Comparison of ENCODE assay signal across 5 mouse cellular contexts in genomic region chr3:61913186-61913585, GRCm38 (mm10).
A peak's percentile ranks its signal among the peaks of the same experiment; 100 is the strongest.
DNase-seq lines count a peak whose midpoint lies in the region; TF ChIP-seq lines count a peak whose summit lies in the region.
"Not testable (repeated sequence)": the region's sequence is repeated elsewhere in the genome, so short reads cannot be mapped to it uniquely, and the experiment has no call there.

No protein-coding gene starts in this region.

- TF ChIP-seq EP300 in ES-Bruce4 (IDR thresholded peaks at IDR 0.05; ENCODE audit: insufficient read depth, low read depth, low read length): not testable (repeated sequence)

- H3K27ac ChIP-seq in ES-Bruce4 (ENCODE audit: insufficient read depth, low read length) (peak overlapping the region; percentile 56; the same call in 1 of the 2 replicates), ES-E14 (ENCODE audit: insufficient read depth, low read depth, low read length, poor library complexity, severe bottlenecking) (peak overlapping the region; percentile 69)

- DNase-seq in ES-CJ7 (ENCODE audit: low read depth, low spot score): peak; percentile 75
- DNase-seq in ES-E14 (ENCODE audit: low read depth, low spot score): peak; percentile 2
- DNase-seq in R1 (ENCODE audit: low read depth, low spot score): peak; percentile 87
- peak; percentile 72 for DNase-seq in ZHBTc4 (ENCODE audit: low read depth, low spot score)

- in situ Hi-C loops in ES-E14 (cut with MboI; ENCODE audit: low sequenced_read_pairs in 2 of 2, unreplicated experiment in 2 of 2): not testable (repeated sequence)

- not testable (repeated sequence) for H3K9ac ChIP-seq in ES-Bruce4 (ENCODE audit: low read depth, poor library complexity, severe bottlenecking); ES-E14 (ENCODE audit: insufficient read depth, low read depth, low read length, poor library complexity, severe bottlenecking)

- H3K27me3 ChIP-seq in ES-Bruce4 (ENCODE audit: control insufficient read depth, insufficient read depth, low read length, poor library complexity, severe bottlenecking): not testable (repeated sequence)

- not testable (repeated sequence) for H3K4me1 ChIP-seq in ES-Bruce4 (ENCODE audit: control insufficient read depth, insufficient read depth, low read length); ES-E14 (ENCODE audit: control insufficient read depth in 2 of 2, insufficient read depth in 2 of 2, low read length in 2 of 2, poor library complexity in 1 of 2)

- not testable (repeated sequence) for H3K4me3 ChIP-seq in ES-Bruce4 (ENCODE audit: low read depth, low read length); ES-E14 (ENCODE audit: insufficient read depth in 1 of 2, low read depth in 1 of 2, low read length in 2 of 2, poor library complexity in 1 of 2, severe bottlenecking in 1 of 2)

- not testable (repeated sequence) for H3K36me3 ChIP-seq in ES-Bruce4 (ENCODE audit: control insufficient read depth, insufficient read depth, low read length, poor library complexity, severe bottlenecking); ES-E14 (ENCODE audit: control insufficient read depth, insufficient read depth, low read length, poor library complexity, severe bottlenecking)

- TF ChIP-seq CTCF in ES-Bruce4 (IDR thresholded peaks at IDR 0.05; ENCODE audit: low read depth, low read length): not testable (repeated sequence)

- not testable (repeated sequence) for TF ChIP-seq POLR2A in ES-Bruce4 (IDR thresholded peaks at IDR 0.05; ENCODE audit: insufficient read depth, low read length)

- H3K9me3 ChIP-seq in ES-Bruce4 (replicated peaks; ENCODE audit: control insufficient read depth, insufficient read depth, low read length, poor library complexity, severe bottlenecking): peaks cover 17% of the 10 kb centered on the region
- not testable (repeated sequence) for H3K9me3 ChIP-seq in ES-E14 (ENCODE audit: control insufficient read depth, insufficient read depth, low read depth, low read length)

Comparison
In these comparisons a context has a peak if more than half of its experiments do, and no peak if none do; other contexts are left out.
1. DNase-seq: peak in every context shown above with its lines; median percentile 87 in R1; 75 in ES-CJ7; 72 in ZHBTc4; 2 in ES-E14.